Mouse (Mus musculus) myocyte (in vitro differentiated cells): ENCODE results near the gene Ltbr. TPM values are rescaled to one million over a fixed set of nuclear protein-coding genes. Genes with fewer than 3 reads are reported as not detected.

Experiments used
- H3K27me3 ChIP-seq: one replicate; pipeline ENCODE4 v1.6.1; 2011; ENCODE audit not compliant: control insufficient read depth, insufficient read depth, insufficient read length
- H3K36me3 ChIP-seq: one replicate; pipeline ENCODE4 v1.6.1; 2011; ENCODE audit not compliant: control insufficient read depth, insufficient read depth
- H3K4me2 ChIP-seq: one replicate; pipeline ENCODE4 v1.6.1; 2011; ENCODE audit warnings: low read depth, control low read depth
- H3K4me3 ChIP-seq: one replicate; pipeline ENCODE4 v1.5.1; 2011; ENCODE audit warnings: mild to moderate bottlenecking, control low read depth, moderate library complexity
- H3K79me2 ChIP-seq: one replicate; pipeline ENCODE4 v1.6.1; 2011; ENCODE audit not compliant: control insufficient read depth, insufficient read depth
- H3ac ChIP-seq: one replicate; pipeline ENCODE4 v1.6.1; 2011; ENCODE audit not compliant: control insufficient read depth, insufficient read length
- CEBPB ChIP-seq: IDR thresholded peaks from 2 replicates; pipeline ENCODE4 v1.6.1; 2011; ENCODE audit warnings: mild to moderate bottlenecking, moderate library complexity; ENCODE audit not compliant: poor library complexity, insufficient read depth, severe bottlenecking
- E2F4 ChIP-seq: IDR thresholded peaks from one replicate; pipeline ENCODE4 v1.6.1; 2011; ENCODE audit warnings: mild to moderate bottlenecking, control low read depth, moderate library complexity; ENCODE audit not compliant: insufficient read depth
- MAX ChIP-seq: IDR thresholded peaks from one replicate; pipeline ENCODE4 v1.6.1; 2011; ENCODE audit warnings: low read depth, mild to moderate bottlenecking, control low read depth
- MYOD1 ChIP-seq, 3 experiments: IDR thresholded peaks; one replicate each; pipeline ENCODE4 v1.6.1; 2011; ENCODE audit warnings: control low read depth in 2 of 3, low read depth in 2 of 3, mild to moderate bottlenecking in 2 of 3, moderate library complexity in 1 of 3; ENCODE audit not compliant: insufficient read length in 2 of 3, control insufficient read depth in 1 of 3
- MYOG ChIP-seq, 3 experiments: IDR thresholded peaks; one replicate each; pipeline ENCODE4 v1.6.1; 2011; ENCODE audit warnings: control low read depth in 2 of 3, low read depth in 2 of 3, mild to moderate bottlenecking in 2 of 3; ENCODE audit not compliant: insufficient read length in 2 of 3, control insufficient read depth in 1 of 3, insufficient read depth in 1 of 3
- POLR2A ChIP-seq: IDR thresholded peaks from one replicate; pipeline ENCODE4 v1.6.1; 2011; ENCODE audit warnings: low read depth, mild to moderate bottlenecking, control low read depth, moderate library complexity; ENCODE audit not compliant: insufficient read length
- POLR2AphosphoS2 ChIP-seq: IDR thresholded peaks from one replicate; pipeline ENCODE4 v1.6.1; 2011; ENCODE audit warnings: low read depth, control low read depth; ENCODE audit not compliant: insufficient read length
- REST ChIP-seq: IDR thresholded peaks from one replicate; pipeline ENCODE4 v1.6.1; 2011; ENCODE audit warnings: mild to moderate bottlenecking, control low read depth, moderate library complexity; ENCODE audit not compliant: insufficient read depth, insufficient read length
- SRF ChIP-seq: IDR thresholded peaks from one replicate; pipeline ENCODE4 v1.6.1; 2011; ENCODE audit warnings: low read depth; ENCODE audit not compliant: control insufficient read depth, insufficient read length
- TCF12 ChIP-seq: IDR thresholded peaks from one replicate; pipeline ENCODE4 v1.6.1; 2011; ENCODE audit warnings: mild to moderate bottlenecking, control low read depth; ENCODE audit not compliant: poor library complexity, insufficient read depth, severe bottlenecking
- TCF3 ChIP-seq: IDR thresholded peaks from one replicate; pipeline ENCODE4 v1.6.1; 2011; ENCODE audit warnings: low read depth, control low read depth; ENCODE audit not compliant: insufficient read length
- USF1 ChIP-seq: IDR thresholded peaks from one replicate; pipeline ENCODE4 v1.6.1; 2011; ENCODE audit warnings: low read depth, mild to moderate bottlenecking, control low read depth, moderate library complexity
- polyA plus RNA-seq: library from polyadenylated mRNA; unstranded; fragments of >200 nt; fragmentation: generic; extraction: Trizol; gene quantifications from one replicate; pipeline ENCODE4 v1.2.1, GENCODE M21; 2012; ENCODE audit warnings: missing spikeins

The Ltbr gene
- polyA plus RNA-seq, 1 experiment, result 79.0 TPM

DNA sequence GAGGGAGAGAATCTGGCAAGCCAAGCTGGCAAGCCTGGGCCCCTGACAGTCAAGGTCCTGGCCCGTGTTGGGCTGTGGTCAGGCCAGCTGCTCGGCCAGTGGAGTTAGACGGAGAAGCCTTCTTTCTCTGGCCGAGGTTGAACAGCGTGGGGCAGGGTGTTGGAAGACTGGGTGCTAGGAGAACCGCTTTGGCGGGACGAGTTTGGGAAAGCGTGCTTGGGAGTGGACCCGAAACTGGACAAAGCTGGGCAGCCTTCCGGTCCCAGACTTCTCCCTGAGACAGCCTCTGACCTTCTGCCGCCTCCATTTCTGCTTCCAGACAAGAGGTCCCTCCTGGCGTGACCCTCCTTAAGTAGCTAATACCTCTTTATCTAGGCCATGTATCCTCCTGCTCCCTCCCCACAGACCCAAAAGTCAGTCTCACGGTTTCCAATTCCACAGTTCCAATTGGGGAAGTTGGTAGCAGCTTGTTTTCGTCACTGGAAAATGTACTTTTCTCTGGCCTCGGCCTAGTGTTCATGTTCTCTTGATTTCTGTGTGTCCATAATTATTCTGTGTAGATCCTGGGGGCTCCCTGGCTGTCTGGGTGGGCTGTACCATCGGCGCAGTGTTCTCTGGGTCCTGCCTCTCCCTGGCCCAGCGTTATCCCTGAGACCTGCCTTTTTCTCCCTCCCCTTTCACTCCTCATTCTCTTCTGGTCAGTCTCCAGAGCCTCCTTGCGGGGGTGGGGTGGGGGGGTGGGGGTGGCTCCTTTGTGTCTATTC, 36.7 kb upstream of the Ltbr start:
- no peaks in the 10 kb centered on the region for H3K27me3 ChIP-seq
- peak overlapping the region; percentile 87 for H3ac ChIP-seq
- peak overlapping the region; percentile 93 for H3K4me2 ChIP-seq
- TF ChIP-seq MYOG (IDR thresholded peaks at IDR 0.05; ENCODE audit: control insufficient read depth in 1 of 3, insufficient read depth in 1 of 3, insufficient read length in 2 of 3, low read depth in 2 of 3) (peak; percentile 59 to 89 (median 74)), SRF (no peak), POLR2A (peak; percentile 39), MYOD1 (IDR thresholded peaks at IDR 0.05; ENCODE audit: control insufficient read depth in 1 of 3, insufficient read length in 2 of 3, low read depth in 2 of 3) (peak in 2 of 3 experiments; percentile 67 to 71)
- peaks cover 58% of the 10 kb centered on the region for H3K79me2 ChIP-seq
- peak overlapping the region; percentile 90 for H3K4me3 ChIP-seq
- no peaks in the 10 kb centered on the region for H3K36me3 ChIP-seq

DNA sequence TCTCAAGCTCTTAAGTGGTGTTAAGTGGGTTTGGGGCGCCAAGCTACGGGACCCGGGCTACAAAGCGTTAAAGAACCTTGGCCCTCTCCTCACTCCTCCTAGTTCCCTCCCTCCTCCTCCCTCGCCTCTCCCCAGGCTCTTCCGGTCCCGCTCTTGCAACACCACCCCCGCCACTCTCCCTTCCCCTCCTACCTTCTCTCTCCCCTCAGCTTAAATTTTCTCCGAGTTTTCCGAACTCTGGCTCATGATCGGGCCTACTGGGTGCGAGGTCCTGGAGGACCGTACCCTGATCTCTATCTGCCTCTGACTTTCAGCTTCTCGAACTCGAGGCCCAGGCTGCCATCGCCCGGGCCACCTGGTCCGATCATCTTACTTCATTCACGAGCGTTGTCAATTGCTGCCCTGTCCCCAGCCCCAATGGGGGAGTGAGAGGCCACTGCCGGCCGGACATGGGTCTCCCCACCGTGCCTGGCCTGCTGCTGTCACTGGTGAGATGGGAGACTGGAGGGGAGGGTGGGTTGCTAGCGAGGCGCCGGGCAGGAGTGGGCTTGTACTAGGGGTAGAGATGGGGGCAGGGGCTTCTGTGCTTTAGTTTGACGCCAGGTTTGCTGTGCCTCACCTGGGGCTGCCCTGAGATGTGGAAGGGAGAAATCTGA, 36.0 kb upstream of the Ltbr start:
- H3K79me2 ChIP-seq, result peaks cover 51% of the 10 kb centered on the region
- H3K36me3 ChIP-seq, result no peaks in the 10 kb centered on the region
- H3K4me3 ChIP-seq, result peak overlapping the region; percentile 90
- H3K4me2 ChIP-seq, result peak overlapping the region; percentile 93
- no peaks in the 10 kb centered on the region for H3K27me3 ChIP-seq
- H3ac ChIP-seq, result peak overlapping the region; percentile 87
- peak; percentile 77 for TF ChIP-seq CEBPB
- TF ChIP-seq POLR2A, result peak; percentile 22
- TF ChIP-seq E2F4, result no peak
- no peak for TF ChIP-seq REST
- TF ChIP-seq SRF, result no peak

DNA sequence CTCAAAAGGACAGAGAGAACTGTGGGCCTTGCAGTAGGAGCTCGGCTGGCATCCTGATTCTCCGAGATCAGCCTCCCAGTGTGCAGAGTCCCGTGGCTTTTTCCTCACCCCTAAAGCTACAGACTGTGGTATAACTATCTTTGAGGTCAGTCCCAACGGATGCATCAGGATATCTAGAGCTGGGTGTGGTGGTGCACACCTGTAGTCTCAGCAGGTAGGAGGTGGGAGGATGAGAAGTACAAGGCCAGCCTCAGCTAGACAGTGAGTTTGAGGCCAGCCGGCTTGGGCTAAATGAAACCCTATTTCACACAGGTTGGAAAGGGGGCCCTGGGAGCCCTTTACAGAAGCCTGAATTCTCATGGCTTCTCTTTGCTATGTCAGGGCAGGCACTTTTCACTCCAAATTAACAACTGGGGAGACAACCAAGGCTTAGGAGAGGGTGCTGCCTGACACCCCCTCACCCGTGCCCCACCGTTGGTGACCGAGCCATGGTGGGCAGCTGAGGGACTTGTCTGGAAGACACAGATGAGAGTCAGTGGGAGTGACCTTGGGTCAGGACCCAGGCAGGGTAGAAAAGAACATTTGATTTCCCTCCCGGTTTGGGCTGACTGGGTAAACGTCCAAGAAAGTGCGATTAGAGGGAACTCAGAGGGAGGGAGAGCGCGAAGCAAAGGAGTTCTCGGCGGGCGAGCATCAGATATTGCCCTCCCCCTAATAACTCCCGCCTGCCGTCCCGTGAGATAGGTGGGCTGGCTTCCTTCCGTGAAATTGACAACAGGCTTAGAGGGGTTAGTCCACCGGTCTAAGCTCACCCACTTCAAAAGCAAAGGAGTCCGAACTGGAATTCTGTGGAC, 35.3 kb upstream of the Ltbr start, which contains the start of gene Tnfrsf1a:
Gene Tnfrsf1a, plus strand, starts transcription at position 642 of the 854 bp plus-strand sequence.
- H3K79me2 ChIP-seq, result peaks cover 47% of the 10 kb centered on the region
- H3ac ChIP-seq, result peak within 1 kb of the TSS; percentile 87
- H3K4me2 ChIP-seq, result peak within 1 kb of the TSS; percentile 93
- TF ChIP-seq TCF3 (no peak), CEBPB (no peak), POLR2A (no peak), TCF12 (no peak), USF1 (no peak), SRF (no peak), REST (no peak), E2F4 (no peak), MYOG (IDR thresholded peaks at IDR 0.05; ENCODE audit: control insufficient read depth in 1 of 3, insufficient read depth in 1 of 3, insufficient read length in 2 of 3, low read depth in 2 of 3) (no peak), POLR2AphosphoS2 (no peak), MYOD1 (IDR thresholded peaks at IDR 0.05; ENCODE audit: control insufficient read depth in 1 of 3, insufficient read length in 2 of 3, low read depth in 2 of 3) (no peak)
- H3K27me3 ChIP-seq, result peaks cover under 1% of the 10 kb centered on the region
- peak within 1 kb of the TSS; percentile 90 for H3K4me3 ChIP-seq
- no peaks in the 10 kb centered on the region for H3K36me3 ChIP-seq

DNA sequence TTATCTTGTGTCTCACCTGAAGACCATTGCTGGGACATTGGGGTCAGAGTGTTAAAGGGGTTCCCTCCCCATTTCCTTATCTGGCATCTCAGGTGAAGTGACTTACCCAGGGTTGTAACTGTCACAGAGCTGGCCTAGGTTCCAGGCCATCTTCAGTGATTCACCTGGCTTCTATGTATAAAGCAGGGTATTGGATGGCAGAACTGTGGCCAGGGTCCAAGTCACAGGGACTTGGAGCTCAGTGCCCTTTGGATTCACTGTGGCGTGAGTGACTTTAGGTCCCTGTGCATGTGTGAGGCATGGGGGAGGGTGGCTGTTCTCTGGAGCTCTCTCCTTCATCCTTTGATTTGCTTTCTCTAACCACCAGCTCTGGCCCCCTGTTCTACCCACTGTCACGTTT, 32.3 kb upstream of the Ltbr start:
- Histone ChIP-seq H3K79me2 (peaks cover 17% of the 10 kb centered on the region), H3K4me2 (no peak overlapping the region), H3K27me3 (peaks cover 4% of the 10 kb centered on the region), H3ac (no peak overlapping the region), H3K4me3 (no peak overlapping the region), H3K36me3 (no peaks in the 10 kb centered on the region)
- TF ChIP-seq TCF12, result no peak
- TF ChIP-seq TCF3, result no peak
- TF ChIP-seq MYOD1 (IDR thresholded peaks at IDR 0.05; ENCODE audit: control insufficient read depth in 1 of 3, insufficient read length in 2 of 3, low read depth in 2 of 3), result no peak
- TF ChIP-seq USF1, result no peak
- no peak for TF ChIP-seq E2F4
- TF ChIP-seq MAX, result no peak
- no peak for TF ChIP-seq SRF
- TF ChIP-seq CEBPB, result no peak
- no peak for TF ChIP-seq POLR2A
- TF ChIP-seq POLR2AphosphoS2, result no peak
- TF ChIP-seq MYOG (IDR thresholded peaks at IDR 0.05; ENCODE audit: control insufficient read depth in 1 of 3, insufficient read depth in 1 of 3, insufficient read length in 2 of 3, low read depth in 2 of 3), result no peak
- TF ChIP-seq REST, result no peak
